ENCODE assay signal across 8 mouse cellular contexts in the genomic region with DNA sequence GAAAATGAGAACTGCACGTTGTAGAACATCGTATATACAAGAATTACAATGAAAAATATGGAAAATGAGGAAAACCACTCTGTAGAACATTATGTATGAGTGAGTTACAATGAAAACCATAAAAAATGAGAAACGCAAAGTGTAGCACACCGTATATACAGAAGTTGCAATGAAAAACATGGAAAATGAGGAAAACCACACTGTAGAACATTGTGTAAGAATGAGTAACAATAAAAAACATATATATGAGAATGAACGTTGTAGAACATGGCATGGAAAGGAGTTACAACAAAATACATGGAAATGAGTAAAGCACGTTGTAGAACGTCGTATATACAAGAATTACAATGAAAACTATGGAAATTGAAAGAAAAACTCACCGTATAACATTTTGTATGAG.
DNase-seq lines count a peak whose midpoint lies in the region; ATAC-seq and TF ChIP-seq lines count a peak whose summit lies in the region.
"Not testable (repeated sequence)": the region's sequence is repeated elsewhere in the genome, so short reads cannot be mapped to it uniquely, and the experiment has no call there.

No protein-coding gene starts in this region.

- POLR2A ChIA-PET in Patski (lab: Charles Lee), result not testable (repeated sequence)

- not testable (repeated sequence) for H3K9me3 ChIP-seq in hindbrain, embryonic 14.5 days (ENCODE audit: control insufficient read depth, low read length)

- not testable (repeated sequence) for ATAC-seq in Patski; hindbrain, embryonic 14.5 days (ENCODE audit: low FRiP score)

- H3K4me3 ChIP-seq in hindbrain, embryonic 14.5 days (replicated peaks; ENCODE audit: low read length); liver, adult 2 months (ENCODE audit: insufficient read depth, low read depth, low read length): not testable (repeated sequence)

- H3K27me3 ChIP-seq in Patski; hindbrain, embryonic 14.5 days (ENCODE audit: control insufficient read depth, insufficient read depth, low read length); liver, adult 2 months (ENCODE audit: control insufficient read depth, insufficient read depth, low read length): not testable (repeated sequence)

- not testable (repeated sequence) for TF ChIP-seq CTCF in Patski (IDR thresholded peaks at IDR 0.05); liver, adult 2 months (IDR thresholded peaks at IDR 0.05; ENCODE audit: low read depth, low read length)

- in situ Hi-C loops in Patski (cut with MboI; ENCODE audit: low pct_unique_long_range_greater_than_20kb), result not testable (repeated sequence)

- TF ChIP-seq POLR2A in liver, adult 2 months (IDR thresholded peaks at IDR 0.05; ENCODE audit: extremely low read depth, insufficient read depth, low read length), result not testable (repeated sequence)

- WGBS in hindbrain, embryonic 14.5 days, result 88% methylated on average over 7 of the region's 9 CpGs
- 85% methylated on average over 7 of the region's 9 CpGs for WGBS in liver, adult 2 months

- not testable (repeated sequence) for H3K9ac ChIP-seq in hindbrain, embryonic 14.5 days; liver, adult 2 months (ENCODE audit: low read depth, low read length)

- DNase-seq in CD4-positive, CD25-positive, alpha-beta regulatory T cell, adult 2 months (ENCODE audit: low read depth, low spot score), result peak; percentile 85
- peak; percentile 99 for DNase-seq in Patski (ENCODE audit: low read depth, low spot score)
- peak; percentile 98 for DNase-seq in c-Kit-positive CD71-positive TER-119-negative erythroid progenitor cells, embryonic 14.5 days (ENCODE audit: low read depth)
- peak; percentile 95 for DNase-seq in fibroblast of lung, adult 2 months (ENCODE audit: low read depth)
- peak; percentile 24 for DNase-seq in hindbrain, embryonic 14.5 days (ENCODE audit: low spot score)
- peak; percentile 74 for DNase-seq in liver, adult 2 months (ENCODE audit: extremely low read depth, low read depth, low spot score)
- DNase-seq in neural tube, embryonic 10.5 days (ENCODE audit: extremely low spot score, low spot score), result peak; percentile 7
- peak; percentile 49 for DNase-seq in yolk sac, embryonic 10.5 days (ENCODE audit: low spot score)

- CTCF ChIA-PET in Patski (lab: Charles Lee), result not testable (repeated sequence)

- H3K4me2 ChIP-seq in hindbrain, embryonic 14.5 days (replicated peaks), result not testable (repeated sequence)

- H3K79me2 ChIP-seq in liver, adult 2 months (ENCODE audit: control insufficient read depth, insufficient read depth, low read length), result not testable (repeated sequence)

- H3K36me3 ChIP-seq in hindbrain, embryonic 14.5 days (replicated peaks; ENCODE audit: control insufficient read depth, insufficient read depth); liver, adult 2 months (ENCODE audit: control insufficient read depth, insufficient read depth, low read length): not testable (repeated sequence)

- H3K4me1 ChIP-seq in hindbrain, embryonic 14.5 days (replicated peaks; ENCODE audit: control insufficient read depth, insufficient read depth, low read length); liver, adult 2 months (ENCODE audit: control insufficient read depth, insufficient read depth, low read length): not testable (repeated sequence)

- H3K27ac ChIP-seq in hindbrain, embryonic 14.5 days; liver, adult 2 months (replicated peaks; ENCODE audit: insufficient read depth, low read depth, low read length): not testable (repeated sequence)

Comparison
In these comparisons a context has a peak if more than half of its experiments do, and no peak if none do; other contexts are left out.
1. DNase-seq: peak in every context shown above with its lines; median percentile 99 in Patski; 98 in c-Kit-positive CD71-positive TER-119-negative erythroid progenitor cells, embryonic 14.5 days; 95 in fibroblast of lung, adult 2 months; 85 in CD4-positive, CD25-positive, alpha-beta regulatory T cell, adult 2 months; 74 in liver, adult 2 months; 49 in yolk sac, embryonic 10.5 days; 24 in hindbrain, embryonic 14.5 days; 7 in neural tube, embryonic 10.5 days.